Mouse (Mus musculus) forebrain, postnatal 0 days (tissue): ENCODE data around the gene Cept1. TPM values are rescaled to one million over a fixed set of nuclear protein-coding genes. Genes with fewer than 3 reads are reported as not detected.

Experiments
- ATAC-seq: fragments of 200-750 bp; cut with Nextera tagmentation; 2 replicates; pipeline ENCODE4 v1.8.0; 2017; ENCODE audit warnings: mild to moderate bottlenecking, moderate library complexity
- DNase-seq: peaks from one replicate; pipeline ENCODE4 v3.0.0-alpha.2; 2015
- H3K27ac ChIP-seq: fragments of 300-500 bp; sonication (generic); 2 replicates; pipeline ENCODE4 v1.5.1; 2014; ENCODE audit warnings: low read depth, mild to moderate bottlenecking, antibody characterized with exemption, low read length, moderate library complexity, mixed read lengths
- H3K27me3 ChIP-seq: fragments of 300-500 bp; sonication (generic); 2 replicates; pipeline ENCODE4 v1.6.1; 2014; ENCODE audit warnings: mild to moderate bottlenecking, low read length, mixed read lengths; ENCODE audit not compliant: insufficient read depth
- H3K36me3 ChIP-seq: fragments of 300-500 bp; sonication (generic); 2 replicates; pipeline ENCODE4 v1.6.1; 2014; ENCODE audit warnings: mild to moderate bottlenecking, moderate library complexity; ENCODE audit not compliant: insufficient read depth
- H3K4me1 ChIP-seq: fragments of 300-500 bp; sonication (generic); 2 replicates; pipeline ENCODE4 v1.6.1; 2014; ENCODE audit warnings: antibody characterized with exemption; ENCODE audit not compliant: insufficient read depth
- H3K4me2 ChIP-seq: fragments of 300-500 bp; sonication (generic); 2 replicates; pipeline ENCODE4 v1.6.1; 2014; ENCODE audit warnings: low read depth, mild to moderate bottlenecking, moderate library complexity
- H3K4me3 ChIP-seq: fragments of 300-500 bp; sonication (generic); 2 replicates; pipeline ENCODE4 v1.5.1; 2014; ENCODE audit warnings: low read depth, low read length, mixed read lengths
- H3K9ac ChIP-seq: fragments of 300-500 bp; sonication (generic); 2 replicates; pipeline ENCODE4 v1.6.1; 2014; ENCODE audit warnings: mild to moderate bottlenecking
- H3K9me3 ChIP-seq: fragments of 300-500 bp; sonication (generic); 2 replicates; pipeline ENCODE4 v1.6.1; 2016; ENCODE audit warnings: low read length
- CTCF ChIP-seq: sonication (generic); IDR thresholded peaks from 2 replicates; pipeline ENCODE4 v1.5.1; 2016; ENCODE audit warnings: antibody characterized with exemption, control low read depth, low read depth
- WGBS: fragments of 180-500 bp; shearing (Covaris S2); extraction: QIAGEN DNeasy Blood & Tissue Kit; methylation state at CpG from one replicate; pipeline ENCODE4 v1.1.7; 2014; 5-methylcytosine and 5-hydroxymethylcytosine counted together
- polyA plus RNA-seq: library from polyadenylated mRNA; unstranded; fragments of >200 nt; fragmentation: Nextera tagmentation; extraction: Ambion mirVana; gene quantifications from 2 replicates; pipeline ENCODE4 v1.2.1, GENCODE M21; 2015
- total RNA-seq: library from RNA; depleted of rRNA; stranded (reverse); fragments of >200 nt; gene quantifications from 2 replicates; pipeline ENCODE4 v1.2.3, GENCODE M21; 2014; rRNA removed

Gene Cept1
- total and polyA plus RNA-seq, 2 experiments from 2014 or later: 38.0 to 52.3 TPM

DNA sequence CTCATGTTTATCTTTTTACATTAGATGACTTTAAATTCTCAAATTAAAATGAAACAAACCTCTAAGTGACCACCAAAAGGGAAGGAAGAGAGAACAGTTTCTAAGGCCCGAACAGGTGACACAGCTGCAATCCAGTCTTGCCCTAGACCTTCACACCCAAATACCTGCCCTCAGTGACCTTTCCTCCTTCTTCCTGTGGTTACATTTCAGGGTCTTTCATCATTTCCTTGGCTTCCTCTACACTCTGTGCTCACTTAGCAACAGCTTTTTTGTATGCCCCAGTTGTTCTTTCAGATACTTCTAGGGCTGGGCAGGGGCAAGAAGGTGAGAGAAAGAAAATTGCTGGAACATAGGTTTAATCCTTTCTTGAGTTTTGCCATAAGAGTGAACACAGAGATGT, 82.9 kb downstream of the Cept1 start:
- no peak for TF ChIP-seq CTCF
- Histone ChIP-seq H3K4me3 (no peak overlapping the region), H3K9me3 (no peaks in the 10 kb centered on the region), H3K4me2 (no peak overlapping the region), H3K27me3 (no peaks in the 10 kb centered on the region), H3K27ac (no peak overlapping the region), H3K36me3 (no peaks in the 10 kb centered on the region), H3K4me1 (no peaks in the 10 kb centered on the region), H3K9ac (no peak overlapping the region)
- 96% methylated on average over 1 of the region's 1 CpGs for WGBS
- no peak for DNase-seq
- ATAC-seq: no peak

DNA sequence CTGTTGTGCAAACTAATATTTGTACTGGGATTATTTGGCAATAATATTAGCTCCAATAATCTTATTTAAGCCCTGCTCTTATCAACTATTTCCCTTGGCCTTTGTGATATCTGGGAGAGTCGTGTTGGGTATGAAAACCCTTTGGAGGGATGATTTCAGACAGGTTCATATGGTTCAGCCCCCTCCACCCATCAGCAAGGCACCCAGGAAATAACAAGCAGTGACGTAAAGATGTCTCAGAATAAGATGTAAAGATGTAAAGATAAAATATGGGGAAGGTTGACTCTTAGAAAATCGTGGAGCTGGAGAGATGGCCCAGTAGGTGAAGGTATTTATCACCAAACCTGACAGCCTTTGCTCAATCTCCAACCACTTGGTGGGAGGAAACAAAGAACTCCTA, 85.1 kb downstream of the Cept1 start:
- 66% methylated on average over 3 of the region's 3 CpGs for whole genome bisulfite sequencing

DNA sequence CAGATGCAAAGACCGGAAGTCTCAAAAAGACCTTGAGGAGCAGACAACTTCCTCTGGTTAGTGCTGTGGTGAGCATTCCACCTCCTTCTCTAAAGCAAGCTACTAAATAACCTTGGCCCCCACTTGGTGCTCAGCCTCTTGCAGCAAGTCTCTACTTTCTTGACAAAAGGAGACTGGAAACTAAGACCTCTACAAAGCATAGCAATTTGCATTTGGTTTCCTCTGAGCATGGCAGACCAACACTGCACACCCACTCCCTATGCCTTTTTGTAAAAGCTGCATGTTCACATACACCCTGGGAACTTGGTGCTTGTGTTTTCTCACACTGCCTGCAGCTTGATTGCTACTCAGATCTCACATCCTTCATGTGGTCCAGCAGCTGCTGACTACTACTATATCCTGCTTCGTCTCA, 85.5 kb downstream of the Cept1 start:
- no peak overlapping the region for H3K27ac ChIP-seq
- no peak for TF ChIP-seq CTCF
- H3K4me2 ChIP-seq: no peak overlapping the region
- 91% methylated on average over 2 of the region's 2 CpGs for WGBS
- H3K27me3 ChIP-seq: no peaks in the 10 kb centered on the region
- no peaks in the 10 kb centered on the region for H3K9me3 ChIP-seq
- no peak overlapping the region for H3K4me3 ChIP-seq
- H3K36me3 ChIP-seq: no peaks in the 10 kb centered on the region
- H3K9ac ChIP-seq: no peak overlapping the region
- ATAC-seq (no peak), DNase-seq (no peak)
- H3K4me1 ChIP-seq: no peaks in the 10 kb centered on the region

More for the DNA sequence above, 85.1 kb downstream of the Cept1 start:
- Histone ChIP-seq H3K4me2 (no peak overlapping the region), H3K27me3 (no peaks in the 10 kb centered on the region), H3K9ac (no peak overlapping the region), H3K27ac (no peak overlapping the region), H3K36me3 (no peaks in the 10 kb centered on the region), H3K4me1 (no peaks in the 10 kb centered on the region), H3K4me3 (no peak overlapping the region), H3K9me3 (no peaks in the 10 kb centered on the region)
- ATAC-seq (no peak), DNase-seq (no peak)
- TF ChIP-seq CTCF: no peak

DNA sequence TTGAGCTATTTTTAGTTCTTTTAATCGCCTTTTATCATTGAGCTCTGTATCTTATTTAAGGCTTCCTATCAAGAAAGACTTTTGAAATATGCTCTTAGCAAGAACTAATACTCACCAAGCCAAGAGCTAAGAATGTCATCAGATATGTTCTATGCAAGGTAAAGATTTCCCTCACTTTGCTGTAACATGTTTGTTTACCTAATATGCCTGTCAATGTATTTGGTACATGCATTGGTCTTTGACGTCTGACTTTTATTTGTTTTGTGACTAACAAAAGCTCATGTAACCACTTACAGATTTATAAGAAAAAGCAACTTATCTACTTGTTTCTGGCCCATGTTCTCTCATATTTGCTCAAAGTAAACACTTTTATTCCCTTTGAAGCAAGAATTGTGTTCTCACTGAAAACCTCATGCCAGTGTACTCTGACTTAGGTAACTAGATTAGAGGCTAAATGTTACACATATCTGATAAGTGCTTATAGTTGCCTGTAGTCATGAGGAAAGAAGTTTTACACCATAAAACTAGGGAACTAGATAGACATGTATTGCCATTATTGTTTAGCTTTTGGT, 90.2 kb downstream of the Cept1 start:
- H3K4me3 ChIP-seq: no peak overlapping the region
- ATAC-seq (no peak), DNase-seq (no peak)
- H3K9ac ChIP-seq: no peak overlapping the region
- no peaks in the 10 kb centered on the region for H3K4me1 ChIP-seq
- no peak for TF ChIP-seq CTCF
- no peak overlapping the region for H3K4me2 ChIP-seq
- 88% methylated on average over 2 of the region's 2 CpGs for WGBS
- no peaks in the 10 kb centered on the region for H3K9me3 ChIP-seq
- no peak overlapping the region for H3K27ac ChIP-seq
- no peaks in the 10 kb centered on the region for H3K36me3 ChIP-seq
- H3K27me3 ChIP-seq: no peaks in the 10 kb centered on the region

DNA sequence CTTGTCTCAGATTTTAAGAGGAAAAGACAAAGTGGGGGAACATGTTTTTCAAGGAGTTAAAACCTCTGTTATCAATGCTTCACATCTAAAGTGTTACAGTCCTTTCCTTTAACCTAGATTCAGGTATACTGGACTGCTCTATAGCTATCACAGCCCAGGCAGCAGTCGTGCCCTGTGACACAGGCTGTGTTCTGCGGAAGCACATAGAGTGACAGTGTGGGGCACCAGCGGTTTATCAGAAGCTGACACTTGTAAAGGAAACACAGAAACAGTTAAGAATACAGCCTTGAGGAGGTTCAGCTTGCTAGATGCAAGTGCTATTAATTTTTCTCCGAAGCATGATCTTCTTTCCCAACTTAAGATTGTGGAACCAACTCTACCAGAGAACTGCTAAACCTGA, 95.0 kb downstream of the Cept1 start:
- Histone ChIP-seq H3K27ac (no peak overlapping the region), H3K9me3 (no peaks in the 10 kb centered on the region), H3K4me2 (no peak overlapping the region), H3K4me3 (no peak overlapping the region), H3K36me3 (no peaks in the 10 kb centered on the region), H3K9ac (no peak overlapping the region), H3K4me1 (no peaks in the 10 kb centered on the region), H3K27me3 (no peaks in the 10 kb centered on the region)
- WGBS: 86% methylated on average over 4 of the region's 4 CpGs
- TF ChIP-seq CTCF: no peak
- no peak for DNase-seq
- no peak for ATAC-seq

Other genes with a start within 250 kb of the Cept1 start
- gene Chil6, start 141.6 kb downstream of the Cept1 start, total RNA-seq: not detected in 2 replicates
- not detected in 2 replicates for gene Chil6, start 141.6 kb downstream of the Cept1 start, polyA plus RNA-seq
- gene Dennd2d, start 65.4 kb downstream of the Cept1 start, total RNA-seq: 0.31 and 0.90 TPM in 2 replicates
- 0.30 and 0.63 TPM in 2 replicates for gene Dennd2d, start 65.4 kb downstream of the Cept1 start, polyA plus RNA-seq
- gene Dram2, start within 50 bp of the Cept1 start, total RNA-seq: 32.5 and 50.0 TPM in 2 replicates
- gene Dram2, start within 50 bp of the Cept1 start, polyA plus RNA-seq: 70.3 and 78.4 TPM in 2 replicates
- gene Lrif1, start 137.2 kb upstream of the Cept1 start, total RNA-seq: 21.8 and 26.8 TPM in 2 replicates
- 15.0 and 15.2 TPM in 2 replicates for gene Lrif1, start 137.2 kb upstream of the Cept1 start, polyA plus RNA-seq
- gene Cd53, start 242.3 kb upstream of the Cept1 start, total RNA-seq: 4.5 and 6.4 TPM in 2 replicates
- 6.9 and 7.7 TPM in 2 replicates for gene Cd53, start 242.3 kb upstream of the Cept1 start, polyA plus RNA-seq